Mouse (Mus musculus) hindbrain, embryonic 14.5 days (tissue): ENCODE data around the gene Rps27rt. TPM values are rescaled to one million over a fixed set of nuclear protein-coding genes. Genes with fewer than 3 reads are reported as not detected.
"Not testable (repeated sequence)": the region's sequence is repeated elsewhere in the genome, so short reads cannot be mapped to it uniquely, and the experiment has no call there.

Experiments used
- ATAC-seq: fragments of 200-750 bp; cut with Nextera tagmentation; 2 replicates; pipeline ENCODE4 v1.8.0; 2017; ENCODE audit warnings: moderate number of reproducible peaks, mild to moderate bottlenecking, moderate TSS enrichment, moderate library complexity; ENCODE audit not compliant: low FRiP score
- DNase-seq: peaks from one replicate; pipeline ENCODE4 v3.0.0-alpha.2; 2015; ENCODE audit warnings: low spot score
- H3K27ac ChIP-seq: fragments of 300-500 bp; sonication (generic); 2 replicates; pipeline ENCODE4 v1.5.1; 2014; ENCODE audit warnings: mild to moderate bottlenecking, moderate library complexity
- H3K27me3 ChIP-seq: fragments of 300-500 bp; sonication (generic); 2 replicates; pipeline ENCODE4 v1.6.1; 2014; ENCODE audit warnings: mild to moderate bottlenecking, low read length, mixed read lengths; ENCODE audit not compliant: control insufficient read depth, insufficient read depth
- H3K36me3 ChIP-seq: fragments of 300-500 bp; sonication (generic); replicated peaks from 2 replicates; pipeline ENCODE4 v1.6.1; 2014; ENCODE audit not compliant: control insufficient read depth, insufficient read depth
- H3K4me1 ChIP-seq: fragments of 300-500 bp; sonication (generic); replicated peaks from 2 replicates; pipeline ENCODE4 v1.6.1; 2014; ENCODE audit warnings: antibody characterized with exemption, low read length, mixed read lengths; ENCODE audit not compliant: control insufficient read depth, insufficient read depth
- H3K4me2 ChIP-seq: fragments of 300-500 bp; sonication (generic); replicated peaks from 2 replicates; pipeline ENCODE4 v1.6.1; 2014; ENCODE audit warnings: mild to moderate bottlenecking, moderate library complexity
- H3K4me3 ChIP-seq: fragments of 300-500 bp; sonication (generic); replicated peaks from 2 replicates; pipeline ENCODE4 v1.5.1; 2014; ENCODE audit warnings: mild to moderate bottlenecking, low read length
- H3K9ac ChIP-seq: fragments of 300-500 bp; sonication (generic); 2 replicates; pipeline ENCODE4 v1.6.1; 2014
- H3K9me3 ChIP-seq: fragments of 300-500 bp; sonication (generic); 2 replicates; pipeline ENCODE4 v1.6.1; 2016; ENCODE audit warnings: low read length; ENCODE audit not compliant: control insufficient read depth
- WGBS: fragments of 180-500 bp; shearing (Covaris S2); extraction: QIAGEN DNeasy Blood & Tissue Kit; methylation state at CpG from one replicate; pipeline ENCODE4 v1.1.7; 2014; 5-methylcytosine and 5-hydroxymethylcytosine counted together
- polyA plus RNA-seq: library from polyadenylated mRNA; unstranded; fragments of >200 nt; fragmentation: Nextera tagmentation; extraction: Ambion mirVana; gene quantifications from 2 replicates; pipeline ENCODE4 v1.2.1, GENCODE M21; 2014

The Rps27rt gene
- polyA plus RNA-seq = 211 and 298 TPM in 2 replicates

GRCm38 (mm10) chr9:114982689-114983360 lies at the start of gene Rps27rt:
Rps27rt (minus strand) TSS chr9:114982739.
- DNase-seq (no peak), ATAC-seq (no peak)
- Histone ChIP-seq H3K9me3 (no peaks in the 10 kb centered on the region), H3K36me3 (no peaks in the 10 kb centered on the region), H3K4me2 (no peak within 1 kb of the TSS), H3K4me3 (no peak within 1 kb of the TSS), H3K27me3 (peaks cover 12% of the 10 kb centered on the region), H3K4me1 (peaks cover 5% of the 10 kb centered on the region; the same call in 1 of the 2 replicates), H3K9ac (no peak within 1 kb of the TSS), H3K27ac (no peak within 1 kb of the TSS)
- WGBS = 90% methylated on average over 16 of the region's 16 CpGs

GRCm38 (mm10) chr9:115031046-115031445 lies 48.5 kb upstream of the Rps27rt start:
- DNase-seq, H3K27ac ChIP-seq, H3K4me3 ChIP-seq, H3K27me3 ChIP-seq, H3K4me1 ChIP-seq, H3K9ac ChIP-seq, H3K36me3 ChIP-seq, H3K9me3 ChIP-seq, ATAC-seq, H3K4me2 ChIP-seq: not testable (repeated sequence)
- WGBS = 88% methylated on average over 1 of the region's 1 CpGs

GRCm38 (mm10) chr9:115030581-115030980 lies 48.0 kb upstream of the Rps27rt start:
- Histone ChIP-seq H3K27me3 (no peaks in the 10 kb centered on the region), H3K9me3 (no peaks in the 10 kb centered on the region), H3K4me3 (no peak overlapping the region), H3K27ac (no peak overlapping the region), H3K9ac (no peak overlapping the region), H3K4me2 (no peak overlapping the region), H3K4me1 (no peaks in the 10 kb centered on the region), H3K36me3 (no peaks in the 10 kb centered on the region)
- no peak for DNase-seq
- ATAC-seq = no peak
- 37% methylated on average over 4 of the region's 4 CpGs for WGBS

- peak; percentile 44 for DNase-seq
- no peak overlapping the region for H3K4me3 ChIP-seq
- no peaks in the 10 kb centered on the region for H3K9me3 ChIP-seq
- 4% methylated on average over 3 of the region's 3 CpGs for WGBS
- H3K4me1 ChIP-seq = no peaks in the 10 kb centered on the region
- H3K9ac ChIP-seq = no peak overlapping the region
- no peaks in the 10 kb centered on the region for H3K27me3 ChIP-seq
- no peak overlapping the region for H3K27ac ChIP-seq
- H3K4me2 ChIP-seq = no peak overlapping the region
- ATAC-seq = peak; percentile 48; the same call in 1 of the 2 replicates
- no peaks in the 10 kb centered on the region for H3K36me3 ChIP-seq
Measured at GRCm38 (mm10) chr9:115029307-115029706, 46.8 kb upstream of the Rps27rt start.

GRCm38 (mm10) chr9:115023708-115024383 lies 41.3 kb upstream of the Rps27rt start:
- Histone ChIP-seq H3K9me3 (no peaks in the 10 kb centered on the region), H3K4me1 (no peaks in the 10 kb centered on the region), H3K27ac (no peak overlapping the region), H3K27me3 (no peaks in the 10 kb centered on the region), H3K4me2 (no peak overlapping the region), H3K4me3 (no peak overlapping the region), H3K9ac (no peak overlapping the region), H3K36me3 (no peaks in the 10 kb centered on the region)
- DNase-seq = no peak
- no peak for ATAC-seq
- WGBS = 87% methylated on average over 10 of the region's 10 CpGs

- no peaks in the 10 kb centered on the region for H3K36me3 ChIP-seq
- DNase-seq = no peak
- no peak overlapping the region for H3K9ac ChIP-seq
- no peaks in the 10 kb centered on the region for H3K9me3 ChIP-seq
- 85% methylated on average over 3 of the region's 3 CpGs for WGBS
- no peak for ATAC-seq
- H3K4me2 ChIP-seq = no peak overlapping the region
- no peak overlapping the region for H3K27ac ChIP-seq
- no peaks in the 10 kb centered on the region for H3K27me3 ChIP-seq
- no peaks in the 10 kb centered on the region for H3K4me1 ChIP-seq
- H3K4me3 ChIP-seq = no peak overlapping the region
Measured at GRCm38 (mm10) chr9:115023137-115023536, 40.6 kb upstream of the Rps27rt start.

- H3K9ac ChIP-seq = no peak overlapping the region
- DNase-seq (no peak), ATAC-seq (no peak)
- 84% methylated on average over 2 of the region's 2 CpGs for WGBS
- H3K4me3 ChIP-seq = no peak overlapping the region
- no peak overlapping the region for H3K27ac ChIP-seq
- H3K4me1 ChIP-seq = no peaks in the 10 kb centered on the region
- H3K27me3 ChIP-seq = no peaks in the 10 kb centered on the region
- H3K9me3 ChIP-seq = no peaks in the 10 kb centered on the region
- H3K4me2 ChIP-seq = no peak overlapping the region
- no peaks in the 10 kb centered on the region for H3K36me3 ChIP-seq
Measured at GRCm38 (mm10) chr9:115021419-115021818, 38.9 kb upstream of the Rps27rt start.

GRCm38 (mm10) chr9:115020141-115020540 lies 37.6 kb upstream of the Rps27rt start:
- 0 out of 2 replicates have a peak, but pooled peaks cover 6% of the 10 kb centered on the region for H3K9me3 ChIP-seq
- no peak overlapping the region for H3K4me2 ChIP-seq
- H3K36me3 ChIP-seq = no peaks in the 10 kb centered on the region
- no peak for ATAC-seq
- H3K4me3 ChIP-seq = no peak overlapping the region
- no peak overlapping the region for H3K9ac ChIP-seq
- H3K4me1 ChIP-seq = no peaks in the 10 kb centered on the region
- H3K27me3 ChIP-seq = no peaks in the 10 kb centered on the region
- no peak overlapping the region for H3K27ac ChIP-seq
- WGBS = 90% methylated on average over 7 of the region's 7 CpGs
- DNase-seq = no peak

GRCm38 (mm10) chr9:115012367-115012766 lies 29.8 kb upstream of the Rps27rt start:
- 66% methylated on average over 12 of the region's 12 CpGs for WGBS
- DNase-seq = no peak
- no peaks in the 10 kb centered on the region for H3K27me3 ChIP-seq
- H3K9me3 ChIP-seq = peaks cover 12% of the 10 kb centered on the region; the same call in 1 of the 2 replicates
- H3K4me1 ChIP-seq = no peaks in the 10 kb centered on the region
- no peak for ATAC-seq
- H3K9ac ChIP-seq = no peak overlapping the region
- no peak overlapping the region for H3K4me2 ChIP-seq
- H3K36me3 ChIP-seq = no peaks in the 10 kb centered on the region
- no peak overlapping the region for H3K27ac ChIP-seq
- no peak overlapping the region for H3K4me3 ChIP-seq
